Mouse (Mus musculus) MEL (cell line): ENCODE measurements around the gene Gm10142. TPM values are rescaled to one million over a fixed set of nuclear protein-coding genes. Genes with fewer than 3 reads are reported as not detected.

ENCODE experiments used
- DNase-seq: peaks from one replicate; pipeline ENCODE4 v3.0.0; 2011; ENCODE audit warnings: low read depth, low spot score
- H3K27ac ChIP-seq: 2 replicates; pipeline ENCODE4 v1.5.1; 2012; ENCODE audit warnings: low read depth, mild to moderate bottlenecking, control low read depth, low read length, moderate library complexity; ENCODE audit not compliant: control insufficient read depth
- H3K27me3 ChIP-seq, 2 experiments: fragments of 150-350 bp in 1 of 2; sonication (generic) in 1 of 2; 2 replicates each; pipeline ENCODE4 v1.6.1; 2012; ENCODE audit warnings: low read length in 2 of 2, mild to moderate bottlenecking in 2 of 2, improper control_type of control experiment in 1 of 2, moderate library complexity in 1 of 2; ENCODE audit not compliant: insufficient read depth in 2 of 2, control insufficient read depth in 1 of 2
- H3K36me3 ChIP-seq, 2 experiments: 2 replicates each; pipeline ENCODE4 v1.6.1; 2012 to 2014; ENCODE audit warnings: low read length in 2 of 2, improper control_type of control experiment in 1 of 2, inconsistent platforms in 1 of 2, mild to moderate bottlenecking in 1 of 2; ENCODE audit not compliant: insufficient read depth in 2 of 2, control insufficient read depth in 1 of 2
- H3K4me1 ChIP-seq, 2 experiments: fragments of 150-350 bp in 1 of 2; sonication (generic) in 1 of 2; 2 replicates each; pipeline ENCODE4 v1.6.1; 2012; ENCODE audit warnings: low read length in 2 of 2, improper control_type of control experiment in 1 of 2, mild to moderate bottlenecking in 1 of 2; ENCODE audit not compliant: insufficient read depth in 2 of 2, control insufficient read depth in 1 of 2
- H3K4me3 ChIP-seq, 2 experiments: fragments of 150-350 bp in 1 of 2; sonication (generic) in 1 of 2; 2 replicates each; pipeline ENCODE4 v1.5.1; 2012; ENCODE audit warnings: low read depth in 2 of 2, low read length in 2 of 2, mild to moderate bottlenecking in 2 of 2, moderate library complexity in 2 of 2, control low read depth in 1 of 2, improper control_type of control experiment in 1 of 2; ENCODE audit not compliant: control insufficient read depth in 1 of 2, insufficient read depth in 1 of 2
- H3K79me2 ChIP-seq: 2 replicates; pipeline ENCODE4 v1.6.1; 2012; ENCODE audit warnings: mild to moderate bottlenecking, low read length, moderate library complexity; ENCODE audit not compliant: control insufficient read depth, poor library complexity, insufficient read depth
- H3K9ac ChIP-seq: 2 replicates; pipeline ENCODE4 v1.6.1; 2012; ENCODE audit warnings: low read depth, mild to moderate bottlenecking, control low read depth, low read length, moderate library complexity; ENCODE audit not compliant: control insufficient read depth, poor library complexity, severe bottlenecking
- H3K9me3 ChIP-seq: fragments of 150-350 bp; sonication (generic); replicated peaks from 2 replicates; pipeline ENCODE4 v1.6.1; 2012; ENCODE audit warnings: mild to moderate bottlenecking, low read length, improper control_type of control experiment, moderate library complexity; ENCODE audit not compliant: insufficient read depth
- CHD1 ChIP-seq: IDR thresholded peaks from 2 replicates; pipeline ENCODE4 v1.6.1; 2012; ENCODE audit warnings: low read depth, mild to moderate bottlenecking, inconsistent platforms, low read length, improper control_type of control experiment
- ELF1 ChIP-seq: IDR thresholded peaks from 2 replicates; pipeline ENCODE4 v1.6.1; 2014; ENCODE audit warnings: low read depth, mild to moderate bottlenecking, inconsistent platforms, low read length, improper control_type of control experiment, moderate library complexity
- EP300 ChIP-seq, 2 experiments: IDR thresholded peaks; 2 replicates each; pipeline ENCODE4 v1.6.1; 2011; ENCODE audit warnings: improper control_type of control experiment in 2 of 2, low read length in 2 of 2, low read depth in 1 of 2, mild to moderate bottlenecking in 1 of 2
- ETS1 ChIP-seq: IDR thresholded peaks from 2 replicates; pipeline ENCODE4 v1.6.1; 2012; ENCODE audit warnings: low read depth, mild to moderate bottlenecking, inconsistent platforms, low read length, improper control_type of control experiment, moderate library complexity
- GABPA ChIP-seq: IDR thresholded peaks from 2 replicates; pipeline ENCODE4 v1.6.1; 2012; ENCODE audit warnings: low read depth, mild to moderate bottlenecking, inconsistent platforms, low read length, improper control_type of control experiment, moderate library complexity
- JUND ChIP-seq: IDR thresholded peaks from 2 replicates; pipeline ENCODE4 v1.6.1; 2011; ENCODE audit warnings: low read depth, mild to moderate bottlenecking, improper control_type of control experiment, low read length
- MAX ChIP-seq: IDR thresholded peaks from 2 replicates; pipeline ENCODE4 v1.6.1; 2011; ENCODE audit warnings: low read length, improper control_type of control experiment
- MAZ ChIP-seq: IDR thresholded peaks from 2 replicates; pipeline ENCODE4 v1.6.1; 2012; ENCODE audit warnings: low read depth, mild to moderate bottlenecking, inconsistent platforms, low read length, improper control_type of control experiment
- MEF2A ChIP-seq: IDR thresholded peaks from 2 replicates; pipeline ENCODE4 v1.6.1; 2014; ENCODE audit warnings: low read depth, mild to moderate bottlenecking, inconsistent platforms, low read length, improper control_type of control experiment; ENCODE audit not compliant: poor library complexity, insufficient replicate concordance, severe bottlenecking; ENCODE audit errors: extremely low read depth
- MXI1 ChIP-seq: IDR thresholded peaks from 2 replicates; pipeline ENCODE4 v1.6.1; 2011; ENCODE audit warnings: mild to moderate bottlenecking, low read depth, low read length, improper control_type of control experiment
- MYC ChIP-seq: IDR thresholded peaks from 2 replicates; pipeline ENCODE4 v1.6.1; 2011; ENCODE audit warnings: low read depth, mild to moderate bottlenecking, low read length, improper control_type of control experiment, moderate library complexity
- NELFE ChIP-seq: IDR thresholded peaks from 2 replicates; pipeline ENCODE4 v1.6.1; 2011; ENCODE audit warnings: low read depth, low read length, improper control_type of control experiment
- NRF1 ChIP-seq: IDR thresholded peaks from 2 replicates; pipeline ENCODE4 v1.6.1; 2014; ENCODE audit warnings: low read depth, mild to moderate bottlenecking, inconsistent platforms, low read length, improper control_type of control experiment, moderate library complexity; ENCODE audit not compliant: poor library complexity, insufficient read depth, severe bottlenecking
- POLR2AphosphoS2 ChIP-seq: IDR thresholded peaks from 2 replicates; pipeline ENCODE4 v1.6.1; 2011; ENCODE audit warnings: low read length, improper control_type of control experiment
- SMC3 ChIP-seq: IDR thresholded peaks from 2 replicates; pipeline ENCODE4 v1.6.1; 2011; ENCODE audit warnings: low read depth, low read length, improper control_type of control experiment
- TAL1 ChIP-seq: IDR thresholded peaks from 2 replicates; pipeline ENCODE4 v1.6.1; 2012; ENCODE audit warnings: mild to moderate bottlenecking, inconsistent platforms, low read length, moderate library complexity, mixed read lengths
- UBTF ChIP-seq: IDR thresholded peaks from 2 replicates; pipeline ENCODE4 v1.6.1; 2012; ENCODE audit warnings: low read depth, mild to moderate bottlenecking, inconsistent platforms, low read length, improper control_type of control experiment, moderate library complexity, borderline replicate concordance; ENCODE audit not compliant: insufficient read depth
- USF1 ChIP-seq: IDR thresholded peaks from 2 replicates; pipeline ENCODE4 v1.6.1; 2014; ENCODE audit warnings: low read depth, mild to moderate bottlenecking, inconsistent platforms, low read length, improper control_type of control experiment, moderate library complexity
- USF2 ChIP-seq, 2 experiments: IDR thresholded peaks; 2 replicates each; pipeline ENCODE4 v1.6.1; 2011 to 2012; ENCODE audit warnings: improper control_type of control experiment in 2 of 2, low read length in 2 of 2, borderline replicate concordance in 1 of 2, inconsistent platforms in 1 of 2, low read depth in 1 of 2, mild to moderate bottlenecking in 1 of 2; ENCODE audit not compliant: insufficient read depth in 1 of 2
- ZC3H11A ChIP-seq: IDR thresholded peaks from 2 replicates; pipeline ENCODE4 v1.6.1; 2012; ENCODE audit warnings: low read depth, mild to moderate bottlenecking, inconsistent platforms, low read length, improper control_type of control experiment
- ZKSCAN1 ChIP-seq: IDR thresholded peaks from 2 replicates; pipeline ENCODE4 v1.6.1; 2012; ENCODE audit warnings: low read depth, mild to moderate bottlenecking, inconsistent platforms, low read length, improper control_type of control experiment, moderate library complexity
- polyA plus RNA-seq, 2 experiments: library from polyadenylated mRNA; stranded (reverse) in 1 of 2; unstranded in 1 of 2; fragments of >175 nt in 1 of 2; fragments of >200 nt in 1 of 2; gene quantifications; 2 replicates each; pipeline versions ENCODE4 v1.2.1 to v1.2.4; 2012; ENCODE audit warnings: low replicate concordance in 2 of 2, low read depth in 1 of 2; ENCODE audit not compliant: insufficient read length in 2 of 2, insufficient read depth in 1 of 2, missing spikeins in 1 of 2
- total RNA-seq: library from RNA; depleted of rRNA; stranded (reverse); fragments of 300-350 nt; gene quantifications from 2 replicates; pipeline ENCODE4 v1.2.3, GENCODE M21; 2012

Gene Gm10142
- total and polyA plus RNA-seq, 3 experiments = not detected

GRCm38 (mm10) chr10:77671519-77671918, 44.1 kb upstream of the Gm10142 start (continued):
- TF ChIP-seq POLR2AphosphoS2 (no peak), GABPA (no peak), MYC (peak; percentile 34; the same call in 1 of the 2 replicates), NRF1 (no peak), USF1 (no peak), SMC3 (no peak), ZC3H11A (no peak), CHD1 (no peak), ZKSCAN1 (no peak), MEF2A (no peak), ETS1 (peak; percentile 89), MAZ (no peak), EP300 (IDR thresholded peaks at IDR 0.05; ENCODE audit: low read depth in 1 of 2, low read length in 2 of 2) (peak; percentile 83 to 86), TAL1 (peak; percentile 54), NELFE (no peak), USF2 (IDR thresholded peaks at IDR 0.05; ENCODE audit: borderline replicate concordance in 1 of 2, insufficient read depth in 1 of 2, low read depth in 1 of 2, low read length in 2 of 2) (no peak), MAX (no peak), ELF1 (peak; percentile 73), UBTF (no peak)

GRCm38 (mm10) chr10:77673765-77674164, 41.8 kb upstream of the Gm10142 start:
- DNase-seq = no peak
- H3K4me1 ChIP-seq = peaks cover 0 to 11% of the 10 kb centered on the region in 2 experiments; a peak in 2 of 4 replicates
- no peaks in the 10 kb centered on the region for H3K9me3 ChIP-seq
- TF ChIP-seq JUND (no peak), MXI1 (no peak), ELF1 (no peak)
- TF ChIP-seq, all 39 proteins: peak for 0
- H3K27me3 ChIP-seq = no peaks in the 10 kb centered on the region
- H3K4me3 ChIP-seq = no peak overlapping the region
- peaks cover 0 to 11% of the 10 kb centered on the region in 2 experiments; a peak in 2 of 4 replicates for H3K36me3 ChIP-seq
- no peak overlapping the region for H3K27ac ChIP-seq
- no peak overlapping the region for H3K9ac ChIP-seq
- H3K79me2 ChIP-seq = no peaks in the 10 kb centered on the region
